Mouse (Mus musculus) left cerebral cortex, postnatal 25 days (tissue): ENCODE results near the gene Pkmyt1. TPM values are rescaled to one million over a fixed set of nuclear protein-coding genes. Genes with fewer than 3 reads are reported as not detected.

Experiments used
- DNase-seq, 2 experiments: peaks; one replicate each; pipeline ENCODE4 v3.0.0; 2022; ENCODE audit warnings: low spot score in 2 of 2, mixed read lengths in 1 of 2
- intact Hi-C: fragments of 180-260 bp; cut with DNase I; formaldehyde crosslinking; loops from one replicate; pipeline ENCODE4 v1.15.1; 2025
- total RNA-seq, 2 experiments: library from RNA; stranded (reverse); gene quantifications; 2 replicates each; pipeline ENCODE4 v1.2.3; 2021

The Pkmyt1 gene
- total RNA-seq, result 1 to 10 TPM; 3.0 to 3.3 TPM

DNA sequence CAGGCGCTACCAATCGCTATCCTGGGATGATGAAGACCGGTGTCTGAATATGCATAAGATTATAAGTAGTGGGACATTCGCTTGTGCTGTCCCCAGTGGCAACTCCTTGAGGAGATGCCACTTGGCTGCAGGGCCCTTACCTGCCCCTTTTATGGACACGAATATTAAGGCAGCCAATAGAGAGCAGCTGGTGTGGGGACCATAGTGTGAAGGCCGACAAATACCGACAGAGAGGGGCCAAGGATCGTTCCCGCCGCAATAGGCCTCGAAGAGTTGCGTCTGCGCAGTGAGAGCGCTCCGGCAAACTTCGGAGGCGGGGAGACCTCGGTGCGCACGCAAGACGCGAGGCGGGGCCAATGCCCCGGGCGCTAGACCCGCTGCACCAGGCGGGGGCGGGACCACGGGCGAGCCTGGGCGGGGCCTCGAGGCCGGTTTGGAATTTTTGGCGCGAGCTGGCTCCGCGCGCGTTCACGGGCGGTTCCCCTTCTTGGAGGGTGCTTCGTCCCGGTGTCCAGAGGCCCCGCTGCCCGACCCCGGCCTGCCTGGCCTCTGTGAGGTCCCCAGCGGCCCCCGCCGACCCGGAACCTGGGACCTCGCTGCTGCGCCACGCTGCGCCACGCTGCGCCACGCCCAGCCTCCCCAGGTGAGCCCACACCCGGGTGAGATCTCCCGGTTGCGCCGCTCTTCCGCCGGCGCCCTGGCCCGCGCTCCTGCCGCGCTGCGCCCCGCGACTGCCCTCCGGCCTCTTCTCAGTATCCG, at the start of gene Pkmyt1:
Pkmyt1 (plus strand) TSS at position 338 of the 759 bp plus-strand sequence.
- DNase-seq, result peak; percentile 93 to 94
- intact Hi-C loops, result no loop called here

DNA sequence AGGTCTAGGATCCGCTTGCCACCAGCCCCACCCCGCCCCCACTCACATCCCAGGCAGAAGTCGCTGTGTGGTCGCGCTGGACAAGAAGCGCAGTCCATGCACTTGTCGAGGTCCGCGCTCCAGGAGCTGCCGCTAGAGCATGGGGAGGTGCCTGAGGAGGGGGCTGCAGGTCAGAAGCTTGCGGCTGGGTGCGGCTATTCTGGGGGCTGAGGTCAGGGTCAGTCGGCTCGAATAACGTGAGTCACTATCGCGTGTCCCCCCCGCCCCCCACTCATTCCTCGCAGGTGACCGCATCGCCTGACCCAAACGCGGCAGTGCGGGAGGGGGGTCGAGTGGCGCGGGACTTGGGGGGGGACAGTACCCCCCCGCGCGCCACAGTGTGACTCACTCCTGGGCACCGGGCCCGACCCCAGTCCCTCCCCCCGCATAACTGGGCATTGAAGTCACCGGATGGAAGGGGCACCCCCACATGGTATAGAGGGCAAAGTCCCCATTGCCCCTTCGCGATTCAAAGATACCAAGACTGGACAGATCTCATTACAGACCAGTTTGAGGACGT, 49.6 kb upstream of the Pkmyt1 start:
- peak; percentile 11 to 15 for DNase-seq
- intact Hi-C loops, result loop anchor here (1.0 kb wide), 1 partner anchor 24 kb away; no protein-coding TSS in a partner anchor

DNA sequence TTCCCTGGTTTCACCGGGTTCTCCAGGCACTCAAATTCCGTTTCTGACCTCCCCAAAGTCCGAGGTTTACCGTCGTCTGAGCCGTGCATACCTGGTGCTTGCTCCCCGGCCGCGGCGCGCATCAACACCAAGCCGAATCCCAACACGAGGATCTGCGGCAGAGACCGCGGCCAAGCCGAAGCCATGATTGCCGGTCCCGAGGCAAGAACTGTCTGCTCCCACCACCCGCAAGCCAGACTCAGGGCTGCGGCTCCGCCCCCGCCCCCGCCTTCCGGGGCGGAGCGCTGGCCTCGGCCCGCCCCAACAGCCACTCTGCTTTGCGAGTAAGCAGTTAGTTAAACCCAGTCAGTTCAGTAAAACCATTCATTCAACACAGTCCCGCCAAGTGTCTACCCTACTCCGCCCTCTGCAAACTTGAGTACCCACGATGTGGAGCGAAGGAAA, 48.9 kb upstream of the Pkmyt1 start, which contains the start of gene Tnfrsf12a:
Tnfrsf12a (minus strand) TSS at position 233 of the 444 bp plus-strand sequence.
- intact Hi-C loops, result loop anchor here (1.0 kb wide), 1 partner anchor 23 kb away; no protein-coding TSS in a partner anchor
- peak; percentile 70 to 79 for DNase-seq

- intact Hi-C loops, result no loop called here
- no peak for DNase-seq
Measured at GRCm38 (mm10) chr17:23679127-23679835, 46.9 kb upstream of the Pkmyt1 start, which contains the start of gene Cldn6. Gene Cldn6, plus strand, starts transcription at chr17:23679249.

- intact Hi-C loops, result no loop called here
- no peak for DNase-seq
Measured at GRCm38 (mm10) chr17:23680336-23680735, 45.8 kb upstream of the Pkmyt1 start.

DNA sequence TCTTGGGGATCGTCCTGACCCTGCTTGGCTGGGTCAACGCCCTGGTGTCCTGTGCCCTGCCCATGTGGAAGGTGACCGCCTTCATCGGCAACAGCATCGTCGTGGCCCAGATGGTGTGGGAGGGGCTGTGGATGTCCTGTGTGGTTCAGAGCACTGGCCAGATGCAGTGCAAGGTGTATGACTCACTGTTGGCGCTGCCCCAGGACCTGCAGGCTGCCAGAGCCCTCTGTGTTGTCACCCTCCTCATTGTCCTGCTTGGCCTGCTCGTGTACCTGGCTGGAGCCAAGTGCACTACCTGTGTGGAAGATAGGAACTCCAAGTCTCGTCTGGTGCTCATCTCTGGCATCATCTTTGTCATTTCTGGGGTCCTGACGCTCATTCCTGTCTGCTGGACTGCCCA, 45.0 kb upstream of the Pkmyt1 start:
- intact Hi-C loops, result no loop called here
- DNase-seq, result no peak

- intact Hi-C loops, result no loop called here
- no peak for DNase-seq
Measured at GRCm38 (mm10) chr17:23682092-23682491, 44.0 kb upstream of the Pkmyt1 start.

GRCm38 (mm10) chr17:23682530-23682929, 43.6 kb upstream of the Pkmyt1 start:
- intact Hi-C loops, result no loop called here
- no peak for DNase-seq

DNA sequence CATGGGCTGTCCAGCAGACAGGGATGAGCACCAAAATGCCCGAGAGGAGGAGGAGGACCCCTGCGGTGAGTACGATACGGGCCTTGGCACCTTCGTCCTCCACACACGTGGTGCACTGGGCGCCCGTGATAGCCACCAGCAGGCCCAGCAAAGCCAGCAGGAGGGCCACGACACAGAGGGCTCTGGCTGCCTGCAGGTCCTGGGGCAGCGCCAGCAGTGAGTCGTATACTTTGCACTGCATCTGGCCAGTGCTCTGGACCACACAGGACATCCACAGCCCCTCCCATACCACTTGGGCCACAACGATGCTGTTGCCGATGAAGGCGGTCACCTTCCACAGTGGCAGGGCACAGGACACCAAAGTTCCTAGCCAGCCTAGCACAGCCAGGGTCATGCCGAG, 42.9 kb upstream of the Pkmyt1 start:
- intact Hi-C loops, result no loop called here
- no peak for DNase-seq

- intact Hi-C loops, result no loop called here
Measured at GRCm38 (mm10) chr17:23683856-23684672, 42.1 kb upstream of the Pkmyt1 start, which contains the start of gene Cldn9. Gene Cldn9, minus strand, starts transcription at chr17:23684026.

GRCm38 (mm10) chr17:23694491-23694890, 31.6 kb upstream of the Pkmyt1 start:
- intact Hi-C loops, result no loop called here
- DNase-seq, result no peak

More at GRCm38 (mm10) chr17:23683856-23684672, 42.1 kb upstream of the Pkmyt1 start, which contains the start of gene Cldn9:
- no peak for DNase-seq

- intact Hi-C loops, result no loop called here
- DNase-seq, result no peak
Measured at GRCm38 (mm10) chr17:23695801-23696200, 30.3 kb upstream of the Pkmyt1 start.

GRCm38 (mm10) chr17:23699131-23700077, 26.7 kb upstream of the Pkmyt1 start:
- peak in 1 of 2 experiments; percentile 29 for DNase-seq
- intact Hi-C loops, result loop anchor here (1.0 to 5.0 kb wide), 3 partner anchors 22 to 127 kb away; partner anchors contain the start of genes Bicdl2 and Tnfrsf12a

DNA sequence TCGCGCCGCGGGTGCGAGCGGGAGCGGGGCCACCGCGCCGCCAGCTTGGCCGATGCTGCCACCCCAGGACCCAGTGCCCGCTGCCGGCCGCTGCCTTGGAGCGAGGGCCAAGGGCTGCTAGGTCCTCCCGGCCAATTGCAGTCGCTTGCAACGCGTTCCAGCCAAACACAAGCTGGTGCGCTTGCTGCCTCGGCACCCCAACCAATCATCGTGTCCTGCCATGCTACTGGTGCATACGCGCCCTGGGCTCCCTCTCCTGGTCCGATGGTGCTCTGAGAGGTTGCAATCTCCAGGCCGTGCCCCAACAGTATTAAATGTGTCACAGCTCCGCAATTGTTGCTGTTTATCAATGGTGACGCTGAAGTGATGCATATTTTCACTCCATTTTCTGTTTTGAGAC, 26.1 kb upstream of the Pkmyt1 start:
- peak; percentile 90 to 95 for DNase-seq
- intact Hi-C loops, result loop anchor here (1.0 to 5.0 kb wide), 3 partner anchors 23 to 128 kb away; partner anchors contain the start of genes Bicdl2 and Tnfrsf12a

DNA sequence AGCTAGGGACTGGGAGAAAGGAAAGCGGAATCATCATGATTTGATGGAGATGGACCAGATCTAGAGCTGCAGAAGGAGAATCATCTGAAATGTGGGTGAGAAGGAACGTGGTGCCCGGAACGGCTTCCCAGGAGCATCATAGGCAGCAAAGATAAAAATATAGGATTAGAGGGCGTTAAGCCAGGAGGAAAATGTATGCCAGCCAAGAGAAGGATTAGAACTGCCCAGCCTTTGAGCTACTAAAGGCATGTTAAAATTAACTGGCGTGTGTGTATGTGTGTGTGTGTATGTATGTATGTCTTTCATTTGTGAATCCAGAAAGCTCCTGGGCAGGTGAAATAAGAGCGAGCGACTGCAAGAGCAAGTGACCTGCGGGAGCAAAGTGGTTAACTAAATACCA, 22.8 kb upstream of the Pkmyt1 start:
- peak in 1 of 2 experiments; percentile 81 for DNase-seq
- intact Hi-C loops, result loop anchor here (5.0 kb wide), 2 partner anchors 41 to 131 kb away; partner anchors contain the start of gene Bicdl2

DNA sequence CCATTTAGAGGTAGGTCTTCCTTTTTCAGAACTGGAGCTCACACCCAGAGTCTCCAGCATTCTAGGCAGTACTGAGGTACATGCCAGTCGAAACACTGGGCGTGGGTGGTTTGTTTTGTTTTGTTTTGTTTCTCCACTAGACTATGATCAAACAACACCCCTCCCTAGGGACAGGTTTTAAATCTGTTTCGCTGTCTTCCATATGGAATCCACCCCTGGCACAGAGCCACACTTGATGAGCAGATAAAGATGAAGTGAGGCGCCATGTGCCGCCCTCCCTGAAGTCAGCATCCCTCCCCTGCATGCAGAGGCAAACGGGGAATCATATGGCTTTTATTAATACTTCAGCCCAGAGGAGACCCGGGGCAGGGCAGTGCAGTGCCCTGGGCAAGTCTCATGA, 21.4 kb upstream of the Pkmyt1 start:
- DNase-seq, result peak; percentile 40 to 52
- intact Hi-C loops, result loop anchor here (2.0 to 5.0 kb wide), 3 partner anchors 30 to 132 kb away; partner anchors contain the start of gene Bicdl2

DNA sequence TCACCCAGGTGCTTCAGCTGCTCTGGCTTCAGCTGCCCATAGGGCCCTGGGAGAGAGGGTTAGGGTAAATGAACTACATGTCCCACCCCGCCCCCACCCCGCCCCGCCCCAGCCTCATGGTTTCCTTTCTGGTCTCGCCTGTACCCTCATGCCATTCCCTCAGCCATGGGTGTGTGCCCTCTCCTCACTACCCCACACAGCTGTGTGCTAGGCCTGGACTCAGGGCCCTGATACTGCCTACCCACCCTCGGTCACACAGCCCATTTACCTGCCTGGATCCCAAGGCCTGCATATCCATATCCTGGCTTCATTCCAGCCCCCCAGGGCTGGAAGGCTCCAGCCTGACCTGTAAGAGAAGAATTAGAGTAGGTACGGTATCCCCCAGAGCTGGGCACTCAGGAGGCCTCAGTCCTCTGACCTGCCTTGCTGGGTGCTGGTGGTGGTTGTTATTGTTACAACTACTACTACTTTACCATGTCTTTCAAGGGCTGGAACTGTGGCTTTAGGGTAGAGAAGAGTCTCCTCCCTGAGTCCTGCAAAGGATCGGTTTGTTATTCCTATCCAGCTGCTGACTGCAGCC, 20.5 kb upstream of the Pkmyt1 start:
- no peak for DNase-seq
- intact Hi-C loops, result loop anchor here (2.0 kb wide), 1 partner anchor 31 kb away; no protein-coding TSS in a partner anchor
